Mouse (Mus musculus) olfactory bulb, adult 2 months (tissue): ENCODE results near the gene Fbn1. TPM values are rescaled to one million over a fixed set of nuclear protein-coding genes. Genes with fewer than 3 reads are reported as not detected.
"Not testable (repeated sequence)": the region's sequence is repeated elsewhere in the genome, so short reads cannot be mapped to it uniquely, and the experiment has no call there.

Experiments
- H3K27ac ChIP-seq: fragments of 200-500 bp; 2 replicates; pipeline ENCODE4 v1.5.1; 2012; ENCODE audit warnings: low read depth, low read length; ENCODE audit not compliant: insufficient read depth
- H3K4me1 ChIP-seq: fragments of 200-500 bp; 2 replicates; pipeline ENCODE4 v1.6.1; 2012; ENCODE audit warnings: low read length; ENCODE audit not compliant: control insufficient read depth, insufficient read depth
- H3K4me3 ChIP-seq: fragments of 200-500 bp; 2 replicates; pipeline ENCODE4 v1.5.1; 2012; ENCODE audit warnings: mild to moderate bottlenecking, low read depth, low read length, moderate library complexity; ENCODE audit not compliant: insufficient read depth
- CTCF ChIP-seq: fragments of 200-500 bp; IDR thresholded peaks from 2 replicates; pipeline ENCODE4 v1.5.1; 2012; ENCODE audit warnings: low read depth, mild to moderate bottlenecking, low read length, moderate library complexity; ENCODE audit not compliant: insufficient read depth
- POLR2A ChIP-seq: fragments of 200-500 bp; IDR thresholded peaks from 2 replicates; pipeline ENCODE4 v1.6.1; 2012; ENCODE audit warnings: mild to moderate bottlenecking, low read depth, low read length, moderate library complexity; ENCODE audit not compliant: insufficient read depth
- WGBS: fragments of 180-500 bp; shearing (Covaris S2); methylation state at CpG from one replicate; pipeline ENCODE4 v1.1.7; 2018; 5-methylcytosine and 5-hydroxymethylcytosine counted together
- polyA plus RNA-seq: library from polyadenylated mRNA; stranded (reverse); fragments of >200 nt; gene quantifications from 2 replicates; pipeline ENCODE4 v1.2.4, GENCODE M21; 2012; ENCODE audit warnings: low replicate concordance; ENCODE audit not compliant: missing spikeins, insufficient read depth, insufficient read length

The Fbn1 gene
- polyA plus RNA-seq, 1 experiment = not detected

DNA sequence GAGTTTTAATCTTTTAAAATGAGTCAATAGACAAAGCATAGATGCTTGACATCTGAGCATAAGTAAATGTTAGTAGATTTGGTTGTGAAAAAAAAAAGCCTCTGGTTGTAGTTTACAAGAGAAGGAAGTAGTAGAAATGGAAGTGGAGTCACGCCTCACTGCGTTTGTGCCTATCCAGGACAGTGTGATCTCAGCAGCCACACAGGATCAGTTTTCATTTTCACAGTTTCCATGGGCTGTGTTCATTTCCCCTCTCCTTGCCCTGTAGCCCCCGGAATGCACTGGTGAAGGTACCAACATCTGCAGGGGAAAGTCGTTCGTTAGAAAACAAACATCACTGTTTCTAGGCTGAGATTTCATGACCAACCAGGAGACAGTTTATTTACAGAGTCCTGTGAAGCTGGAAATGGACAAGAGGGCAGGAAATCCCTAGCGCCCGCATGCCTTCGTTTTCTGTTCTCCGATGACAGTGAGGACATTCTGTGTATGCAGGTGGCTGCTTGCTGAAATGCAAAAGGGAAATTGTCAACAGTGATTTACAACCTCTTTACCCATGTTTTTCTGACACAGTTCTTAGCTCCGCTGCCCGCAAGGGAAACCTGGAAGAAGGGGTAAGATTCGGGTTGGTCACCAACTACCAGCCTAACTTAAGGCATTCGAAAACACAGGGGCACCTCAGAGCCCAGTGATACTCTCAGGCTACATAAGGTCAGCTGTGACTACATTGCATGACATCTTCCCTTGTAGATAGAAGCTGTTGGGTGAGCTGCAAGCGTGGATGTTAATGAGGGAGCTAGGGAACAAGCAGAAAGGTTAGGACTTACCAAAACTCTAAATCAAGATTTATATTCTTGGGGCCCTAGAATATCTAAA is 225.2 kb downstream of the Fbn1 start:
- 82% methylated on average over 14 of the region's 14 CpGs for WGBS
- no peak for TF ChIP-seq CTCF
- TF ChIP-seq POLR2A = no peak
- Histone ChIP-seq H3K4me3 (no peak overlapping the region), H3K27ac (no peak overlapping the region), H3K4me1 (no peaks in the 10 kb centered on the region)

DNA sequence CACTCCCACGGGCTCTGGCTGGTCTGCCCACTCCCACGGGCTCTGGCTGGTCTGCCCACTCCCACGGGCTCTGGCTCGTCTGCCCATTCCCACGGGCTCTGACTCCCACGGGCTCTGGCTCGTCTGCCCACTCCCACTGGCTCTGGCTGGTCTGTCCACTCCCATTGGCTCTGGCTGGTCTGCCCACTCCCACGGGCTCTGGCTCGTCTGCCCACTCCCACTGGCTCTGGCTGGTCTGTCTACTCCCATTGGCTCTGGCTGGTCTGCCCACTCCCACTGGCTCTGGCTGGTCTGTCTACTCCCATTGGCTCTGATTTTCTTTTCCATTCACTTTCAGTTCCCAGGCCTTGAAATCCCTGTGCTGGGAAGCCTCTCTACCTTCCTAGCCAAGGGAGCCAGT is 227.8 kb downstream of the Fbn1 start:
- H3K4me1 ChIP-seq, H3K27ac ChIP-seq, H3K4me3 ChIP-seq: not testable (repeated sequence)
- 75% methylated on average over 9 of the region's 9 CpGs for WGBS

DNA sequence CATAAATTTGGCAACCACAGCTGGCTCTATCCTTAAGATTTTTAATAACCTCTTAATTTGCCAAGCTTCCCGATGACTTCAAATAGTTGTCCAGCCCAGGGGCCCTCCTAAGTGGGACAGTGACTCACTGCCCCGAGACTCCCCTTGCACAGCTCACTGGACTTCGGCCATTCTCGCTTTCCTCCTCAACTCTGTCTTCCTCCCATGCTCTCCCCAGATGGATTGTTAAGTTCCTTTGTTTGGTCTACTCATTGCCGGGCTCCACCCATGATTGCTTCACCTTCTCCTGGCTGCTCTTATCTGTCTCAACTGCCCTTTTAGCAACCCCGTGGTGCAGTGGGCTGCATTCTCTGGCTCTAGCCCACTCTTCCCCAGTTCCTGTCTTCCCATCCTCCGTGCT is 229.3 kb downstream of the Fbn1 start:
- WGBS = 82% methylated on average over 7 of the region's 7 CpGs
- TF ChIP-seq CTCF = no peak
- no peak for TF ChIP-seq POLR2A
- no peak overlapping the region for H3K4me3 ChIP-seq

DNA sequence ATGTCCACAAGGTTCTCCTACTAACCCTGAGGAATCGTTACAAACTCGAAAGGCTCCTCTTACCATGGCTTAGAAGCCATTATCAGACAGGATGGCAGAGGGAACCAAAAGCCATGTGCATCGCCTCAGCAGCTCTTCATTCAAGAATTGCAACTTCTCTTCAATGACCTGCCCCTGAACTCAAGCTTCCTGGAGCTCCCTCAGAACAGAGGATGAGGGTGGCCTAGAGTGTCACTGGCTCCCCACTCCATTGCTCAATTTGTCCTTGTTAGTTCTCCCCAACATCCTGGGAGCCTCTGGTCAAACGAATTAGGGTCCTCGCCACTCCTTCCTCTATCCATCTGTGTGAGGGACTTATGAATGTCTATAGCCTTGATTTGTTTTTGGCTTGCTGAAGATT is 231.1 kb downstream of the Fbn1 start:
- Histone ChIP-seq H3K27ac (no peak overlapping the region), H3K4me3 (no peak overlapping the region), H3K4me1 (no peaks in the 10 kb centered on the region)
- WGBS = 93% methylated on average over 5 of the region's 5 CpGs
- TF ChIP-seq CTCF (no peak), POLR2A (no peak)

More for the DNA sequence above, 229.3 kb downstream of the Fbn1 start:
- H3K27ac ChIP-seq = no peak overlapping the region
- H3K4me1 ChIP-seq = no peaks in the 10 kb centered on the region

DNA sequence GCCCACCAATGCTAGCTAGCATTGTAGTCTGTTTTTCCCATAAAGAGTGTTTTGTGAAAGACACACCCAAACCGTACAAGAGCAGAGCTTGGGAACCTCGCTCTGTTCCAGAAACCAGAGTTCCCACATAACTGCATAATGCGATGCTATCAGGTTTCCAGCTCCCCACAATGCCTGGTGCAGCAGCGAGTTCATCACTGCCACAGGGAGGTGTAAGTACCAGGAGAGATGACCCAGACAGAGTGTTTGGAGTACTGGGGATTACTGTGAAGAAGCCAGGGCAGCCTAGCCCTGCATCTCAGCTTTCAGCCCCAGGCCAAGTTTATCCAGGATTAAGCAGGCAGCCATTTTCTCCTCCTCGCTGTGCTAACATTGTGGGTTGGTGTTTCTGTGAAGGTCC is 232.2 kb downstream of the Fbn1 start:
- 89% methylated on average over 5 of the region's 5 CpGs for WGBS

DNA sequence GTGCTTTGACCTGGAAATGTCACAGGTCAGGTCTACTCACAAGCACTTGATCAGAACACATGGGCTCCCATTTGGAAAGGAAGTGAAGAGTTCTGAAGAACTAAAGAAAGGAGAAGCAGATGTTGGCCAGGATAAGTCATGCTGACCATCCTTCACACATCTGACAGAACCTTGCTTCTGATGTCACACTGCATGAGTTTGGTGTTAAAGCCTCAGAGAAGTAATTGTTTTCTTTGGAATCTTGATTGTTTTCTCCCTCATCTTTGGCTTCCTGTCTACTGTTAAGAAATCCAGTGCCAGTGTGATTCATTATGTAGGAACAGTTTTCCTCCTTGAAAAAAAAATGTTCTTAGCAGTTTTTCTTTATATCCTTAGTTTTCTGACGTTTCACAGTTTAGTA is 238.9 kb downstream of the Fbn1 start:
- TF ChIP-seq POLR2A = no peak
- TF ChIP-seq CTCF = no peak
- 83% methylated on average over 1 of the region's 1 CpGs for WGBS
- no peak overlapping the region for H3K27ac ChIP-seq
- H3K4me1 ChIP-seq = no peaks in the 10 kb centered on the region
- H3K4me3 ChIP-seq = no peak overlapping the region

More for the DNA sequence above, 232.2 kb downstream of the Fbn1 start:
- Histone ChIP-seq H3K4me1 (no peaks in the 10 kb centered on the region), H3K27ac (no peak overlapping the region), H3K4me3 (no peak overlapping the region)
- TF ChIP-seq CTCF (no peak), POLR2A (no peak)

DNA sequence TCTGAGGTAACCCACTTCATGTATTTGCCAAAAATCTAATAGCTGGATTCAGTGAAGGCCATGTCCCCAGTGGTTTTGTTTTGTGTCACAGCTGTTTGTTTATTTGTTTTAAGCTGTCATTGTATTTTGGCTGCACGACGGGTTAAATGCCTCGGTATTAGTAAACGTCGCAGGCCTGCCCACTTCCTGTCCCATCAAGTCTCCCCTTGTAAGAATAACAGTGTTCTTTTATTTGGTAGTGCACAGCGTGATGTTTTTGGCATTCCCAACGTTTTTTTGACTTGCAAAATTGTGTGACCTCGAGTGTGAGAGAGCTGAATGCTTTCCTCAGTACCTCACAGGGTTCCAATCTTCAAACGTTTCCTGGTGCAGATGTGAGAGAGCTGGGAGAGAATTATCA is 244.0 kb downstream of the Fbn1 start:
- 28% methylated on average over 9 of the region's 9 CpGs for WGBS
- H3K27ac ChIP-seq = no peak overlapping the region
- no peak overlapping the region for H3K4me3 ChIP-seq
- no peak for TF ChIP-seq POLR2A
- TF ChIP-seq CTCF = no peak
- H3K4me1 ChIP-seq = no peaks in the 10 kb centered on the region

DNA sequence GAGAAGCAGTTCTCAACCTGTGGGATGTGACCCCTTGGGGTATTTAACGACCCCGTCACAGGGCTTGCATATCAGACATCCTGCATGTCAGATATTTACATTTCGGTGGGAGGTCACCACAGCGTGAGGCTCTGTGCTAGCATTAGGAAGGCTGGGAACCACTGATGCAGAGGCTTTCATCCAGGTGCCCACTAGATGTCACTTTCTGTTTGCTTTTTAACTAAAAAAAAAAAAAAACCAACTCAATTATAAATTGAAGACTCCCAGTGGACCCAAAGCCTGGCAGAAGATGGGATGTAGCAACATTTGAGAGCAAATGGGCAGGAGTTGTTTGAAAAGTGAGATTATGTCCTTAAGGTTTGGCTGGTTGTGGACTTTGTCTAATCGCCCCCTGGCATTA is 244.7 kb downstream of the Fbn1 start:
- H3K4me3 ChIP-seq = no peak overlapping the region
- TF ChIP-seq CTCF = no peak
- no peak for TF ChIP-seq POLR2A
- H3K4me1 ChIP-seq = no peaks in the 10 kb centered on the region
- no peak overlapping the region for H3K27ac ChIP-seq
- WGBS = 32% methylated on average over 5 of the region's 5 CpGs

DNA sequence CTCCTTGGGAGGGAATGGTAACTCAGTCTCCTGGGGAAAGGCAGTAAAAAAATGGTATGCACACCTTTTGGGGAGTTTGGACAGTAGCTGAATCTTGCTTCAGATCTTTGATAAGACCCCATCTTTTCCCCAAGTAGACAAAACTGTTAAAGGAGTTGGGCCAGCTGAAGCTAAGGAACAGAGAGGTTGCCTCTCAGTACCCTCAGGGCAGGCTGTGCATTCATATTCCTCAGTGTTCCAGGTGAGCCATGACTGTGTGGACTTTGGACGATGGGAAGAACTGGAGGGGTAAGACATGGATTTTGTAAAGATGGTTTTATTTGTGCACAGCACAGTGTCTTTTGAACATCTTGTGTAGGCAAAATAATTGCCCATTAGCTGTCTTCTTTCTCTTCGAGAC is 247.5 kb downstream of the Fbn1 start:
- H3K27ac ChIP-seq = no peak overlapping the region
- WGBS = 84% methylated on average over 2 of the region's 2 CpGs
- H3K4me1 ChIP-seq = no peaks in the 10 kb centered on the region
- H3K4me3 ChIP-seq = no peak overlapping the region
- TF ChIP-seq CTCF = no peak
- TF ChIP-seq POLR2A = no peak
